Mouse (Mus musculus) bone marrow, adult 2 months (tissue): ENCODE results near the gene Itgb6.

Experiments used
- CTCF ChIP-seq: fragments of 200-500 bp; IDR thresholded peaks from 2 replicates; pipeline ENCODE4 v1.5.1; 2011; ENCODE audit warnings: low read length, control low read depth; ENCODE audit not compliant: control insufficient read depth, insufficient read depth
- POLR2A ChIP-seq: fragments of 200-500 bp; IDR thresholded peaks from 2 replicates; pipeline ENCODE4 v1.6.1; 2011; ENCODE audit warnings: low read depth, mild to moderate bottlenecking, control low read depth, low read length, borderline replicate concordance; ENCODE audit not compliant: control insufficient read depth

GRCm38 (mm10) chr2:60697530-60697929 is 24.9 kb downstream of the Itgb6 start:
- no peak for TF ChIP-seq CTCF
- TF ChIP-seq POLR2A: no peak
